Mouse (Mus musculus): ENCODE results near the gene Mrps35. TPM values are rescaled to one million over a fixed set of nuclear protein-coding genes. Genes with fewer than 3 reads are reported as not detected.

The Mrps35 gene
- total RNA-seq (2023) = 10 to 100 TPM; 45.5 to 69.6 TPM

GRCm38 (mm10) chr6:147042291-147043290, at the start of gene Mrps35:
Mrps35 (plus strand) TSS chr6:147042764.

DNA sequence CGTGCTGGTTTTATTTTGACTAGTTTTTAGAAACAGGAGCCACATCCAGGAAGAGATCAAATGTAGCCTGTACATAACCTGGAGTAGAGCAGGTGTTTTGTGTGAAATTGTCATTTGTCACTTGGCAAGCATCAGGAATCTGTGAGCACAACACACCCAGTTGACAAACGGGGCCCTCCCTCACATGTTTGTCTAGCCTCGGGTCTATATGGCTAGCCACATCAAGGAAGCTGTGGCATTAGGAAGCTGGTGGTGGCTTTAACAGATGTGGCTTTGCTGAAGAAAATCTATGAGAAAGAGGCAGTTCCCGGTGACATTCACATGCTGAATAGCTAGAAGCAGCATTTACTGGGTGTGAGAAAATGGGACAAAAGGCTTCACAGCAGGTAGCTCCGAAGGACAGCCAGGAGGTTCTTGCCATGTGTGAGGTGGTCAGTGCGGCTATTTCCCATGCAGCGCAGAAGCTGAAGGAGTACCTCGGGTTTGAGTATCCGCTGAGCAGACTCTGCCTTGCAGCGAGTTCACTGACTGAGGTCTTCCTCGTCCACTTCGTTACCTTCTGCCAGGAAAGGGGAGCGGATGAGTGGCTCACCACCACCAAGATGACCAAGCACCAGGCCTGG, 10.2 kb upstream of the Mrps35 start, which contains the start of gene Rep15:
TSS of gene Rep15 (plus strand) at position 282 of the 623 bp plus-strand sequence.

DNA sequence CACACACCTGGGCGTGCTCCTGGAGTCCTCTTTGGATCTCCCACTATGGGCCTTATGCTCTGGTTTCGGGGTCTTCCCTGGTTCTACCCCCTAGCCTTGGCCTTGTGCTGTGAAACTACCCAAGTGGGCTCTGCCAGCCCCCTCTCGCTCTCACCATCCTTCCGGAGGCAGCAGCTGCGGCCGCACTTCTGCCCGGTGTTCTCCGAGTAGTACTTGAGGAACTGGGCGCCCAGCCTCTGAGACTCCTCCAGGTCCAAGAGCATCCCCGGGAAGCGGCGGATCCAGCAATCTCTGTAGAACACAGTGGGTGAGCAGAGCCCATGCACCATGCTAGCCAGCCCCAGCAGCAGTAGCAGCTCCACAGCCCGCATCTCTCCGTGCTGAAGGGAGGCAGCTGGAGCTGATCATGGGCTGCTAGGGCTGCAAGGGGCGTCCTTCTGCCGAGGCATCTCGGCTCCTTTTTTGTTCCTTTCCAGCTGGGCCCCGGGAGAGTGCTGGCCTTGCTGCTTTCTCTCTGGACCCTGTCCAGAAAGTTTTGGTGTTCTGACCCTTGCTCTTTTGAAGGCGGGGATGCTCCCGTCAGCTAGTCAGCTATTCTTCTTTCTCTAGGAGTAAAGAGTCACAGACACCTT, 44.1 kb downstream of the Mrps35 start, which contains the start of gene Mansc4:
TSS of gene Mansc4 (minus strand) at position 439 of the 632 bp plus-strand sequence.

DNA sequence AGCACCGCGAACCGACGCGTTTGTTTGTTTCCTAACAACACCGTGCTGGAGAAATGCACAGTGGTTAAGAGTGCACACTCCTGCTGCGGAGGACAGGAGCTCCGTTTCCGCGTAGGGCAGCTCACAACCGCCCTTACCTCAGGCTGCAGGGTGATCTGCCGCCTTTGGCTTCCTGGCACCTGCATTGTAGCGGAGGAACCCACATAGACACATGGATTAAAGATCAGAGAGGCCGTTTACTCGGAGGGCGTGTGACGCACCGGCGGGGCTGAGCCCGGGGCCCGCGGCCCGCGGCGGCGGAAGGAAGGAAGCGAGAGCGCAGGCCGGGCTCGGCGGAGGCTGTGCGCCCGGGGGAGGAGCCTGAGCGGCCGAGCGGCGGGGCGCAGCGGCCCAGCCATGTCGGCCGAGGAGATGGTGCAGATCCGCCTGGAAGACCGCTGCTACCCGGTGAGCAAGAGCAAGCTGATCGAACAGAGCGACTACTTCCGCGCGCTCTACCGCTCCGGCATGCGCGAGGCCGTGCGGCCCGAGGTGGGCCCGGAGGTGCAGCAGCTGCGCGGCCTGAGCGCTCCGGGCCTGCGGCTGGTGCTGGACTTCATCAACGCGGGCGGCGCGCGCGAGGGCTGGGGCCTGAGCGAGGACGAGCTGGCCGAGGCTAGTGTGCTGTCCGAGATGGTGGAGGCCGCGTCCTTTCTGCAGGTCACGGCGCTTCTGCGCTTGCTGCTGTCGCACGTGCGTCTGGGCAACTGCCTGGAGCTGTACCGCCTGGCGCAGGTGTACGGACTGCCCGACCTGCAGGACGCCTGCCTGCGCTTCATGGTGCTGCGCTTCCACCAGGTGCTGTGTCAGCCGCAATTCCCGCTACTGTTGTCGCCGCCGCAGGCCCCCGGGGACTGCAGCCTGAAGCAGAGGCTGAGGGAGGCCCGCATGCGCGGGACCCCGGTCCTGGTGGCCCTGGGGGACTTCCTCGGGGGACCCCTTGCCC, 48.9 kb downstream of the Mrps35 start, which contains the start of gene Klhl42:
TSS of gene Klhl42 (plus strand) at position 244 of the 985 bp plus-strand sequence.

Other genes with a start within 250 kb of the Mrps35 start
- 1 to 10 TPM in 1 of 2 experiments, under 1 TPM in 1; 0.39 to 1.3 TPM for gene Arntl2, start 246.7 kb upstream of the Mrps35 start, total RNA-seq (2023)
- not detected for gene Smco2, start 192.7 kb upstream of the Mrps35 start, total RNA-seq (2023)
- 10 to 100 TPM; 10.5 to 10.9 TPM for gene Ppfibp1, start 154.3 kb upstream of the Mrps35 start, total RNA-seq (2023)
- gene 1700034J05Rik, start 88.3 kb upstream of the Mrps35 start, total RNA-seq (2023) = not detected
- 1 to 10 TPM in 1 of 2 experiments, under 1 TPM in 1; 0.32 to 1.8 TPM for gene Rep15, start 10.2 kb upstream of the Mrps35 start, total RNA-seq (2023)
- not detected for gene Mansc4, start 44.3 kb downstream of the Mrps35 start, total RNA-seq (2023)
- gene Klhl42, start 48.6 kb downstream of the Mrps35 start, total RNA-seq (2023) = 10 to 100 TPM; 13.8 to 15.9 TPM
- not detected for gene Pthlh, start 221.4 kb downstream of the Mrps35 start, total RNA-seq (2023)

Measured in T-cell, adult 66 days (primary cell).